Mouse (Mus musculus) hindbrain, embryonic 15.5 days (tissue): ENCODE measurements around the gene Kcnq1. TPM values are rescaled to one million over a fixed set of nuclear protein-coding genes. Genes with fewer than 3 reads are reported as not detected.

ENCODE experiments used
- ATAC-seq: fragments of 200-750 bp; cut with Nextera tagmentation; 2 replicates; pipeline ENCODE4 v1.8.0; 2017; ENCODE audit warnings: low read depth, moderate number of reproducible peaks, moderate TSS enrichment; ENCODE audit not compliant: low FRiP score
- H3K27ac ChIP-seq: fragments of 300-500 bp; sonication (generic); replicated peaks from 2 replicates; pipeline ENCODE4 v1.5.1; 2015; ENCODE audit warnings: mild to moderate bottlenecking, inconsistent platforms
- H3K27me3 ChIP-seq: fragments of 300-500 bp; sonication (generic); 2 replicates; pipeline ENCODE4 v1.6.1; 2015; ENCODE audit warnings: control low read depth, inconsistent platforms
- H3K36me3 ChIP-seq: fragments of 300-500 bp; sonication (generic); 2 replicates; pipeline ENCODE4 v1.6.1; 2015; ENCODE audit warnings: control low read depth, inconsistent platforms
- H3K4me1 ChIP-seq: fragments of 300-500 bp; sonication (generic); replicated peaks from 2 replicates; pipeline ENCODE4 v1.6.1; 2015; ENCODE audit warnings: control low read depth, inconsistent platforms
- H3K4me2 ChIP-seq: fragments of 300-500 bp; sonication (generic); 2 replicates; pipeline ENCODE4 v1.6.1; 2015; ENCODE audit warnings: moderate library complexity, mild to moderate bottlenecking, inconsistent platforms
- H3K4me3 ChIP-seq: fragments of 300-500 bp; sonication (generic); 2 replicates; pipeline ENCODE4 v1.5.1; 2015; ENCODE audit warnings: mild to moderate bottlenecking, inconsistent platforms
- H3K9ac ChIP-seq: fragments of 300-500 bp; sonication (generic); 2 replicates; pipeline ENCODE4 v1.6.1; 2015; ENCODE audit warnings: inconsistent platforms
- H3K9me3 ChIP-seq: fragments of 300-500 bp; sonication (generic); 2 replicates; pipeline ENCODE4 v1.6.1; 2016; ENCODE audit warnings: control low read depth, inconsistent platforms
- WGBS: fragments of 180-500 bp; shearing (Covaris S2); methylation state at CpG from one replicate; pipeline ENCODE4 v1.1.7; 2015; 5-methylcytosine and 5-hydroxymethylcytosine counted together
- polyA plus RNA-seq: library from polyadenylated mRNA; unstranded; fragments of >200 nt; fragmentation: Nextera tagmentation; extraction: Ambion mirVana; gene quantifications from 2 replicates; pipeline ENCODE4 v1.2.1, GENCODE M21; 2015

The Kcnq1 gene
- polyA plus RNA-seq, 1 experiment from 2014 or later: 1.1 TPM

DNA sequence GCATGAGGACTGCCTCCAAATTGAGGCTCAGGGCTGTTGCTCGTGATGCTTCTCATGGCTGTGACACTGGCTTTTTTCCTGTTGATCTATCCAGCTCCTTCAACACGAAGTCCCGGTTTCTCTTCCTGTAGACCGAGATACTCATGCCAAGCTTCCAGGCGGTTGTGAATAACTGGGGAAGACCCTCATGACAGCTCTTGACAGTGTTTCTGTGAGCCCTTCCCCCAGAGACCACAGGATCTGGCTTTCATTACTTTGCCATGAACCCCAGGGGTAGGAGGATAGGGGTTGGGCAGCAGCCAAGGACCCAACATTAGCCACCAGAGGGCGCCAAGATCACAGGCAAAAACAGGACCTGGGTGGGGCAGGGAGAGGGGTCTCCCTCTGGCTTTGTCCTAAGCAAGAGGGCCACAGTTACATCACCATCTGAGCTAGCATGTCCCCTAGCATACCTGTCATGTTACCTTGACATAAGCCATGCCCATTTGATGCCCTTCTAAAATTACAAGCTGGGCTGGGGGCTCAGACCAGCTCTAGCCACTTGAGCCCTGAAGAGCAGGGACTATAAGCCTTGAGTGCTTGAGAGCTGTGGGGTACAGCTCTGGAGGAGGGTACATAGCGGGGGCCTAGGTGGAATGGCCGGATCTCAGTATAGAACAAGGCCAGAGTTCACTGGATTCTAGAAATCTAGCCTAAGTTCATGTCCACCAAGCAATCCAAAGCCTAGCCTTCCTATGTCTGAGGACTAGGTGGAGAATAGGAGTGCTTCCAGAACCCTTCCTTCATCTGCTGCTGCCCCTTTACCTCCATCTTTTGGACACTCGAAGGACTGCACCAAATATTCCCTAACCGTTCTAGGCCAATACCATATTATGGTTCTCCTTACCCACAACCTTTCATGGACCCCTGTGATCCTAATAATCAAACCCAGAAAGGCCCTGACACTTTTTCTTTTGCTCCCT, 11.3 kb upstream of the Kcnq1 start, which contains the start of gene Trpm5:
TSS of gene Trpm5 (minus strand) at position 51 of the 962 bp plus-strand sequence.
- no peak within 1 kb of the TSS for H3K27ac ChIP-seq
- WGBS: 46% methylated on average over 10 of the region's 10 CpGs

DNA sequence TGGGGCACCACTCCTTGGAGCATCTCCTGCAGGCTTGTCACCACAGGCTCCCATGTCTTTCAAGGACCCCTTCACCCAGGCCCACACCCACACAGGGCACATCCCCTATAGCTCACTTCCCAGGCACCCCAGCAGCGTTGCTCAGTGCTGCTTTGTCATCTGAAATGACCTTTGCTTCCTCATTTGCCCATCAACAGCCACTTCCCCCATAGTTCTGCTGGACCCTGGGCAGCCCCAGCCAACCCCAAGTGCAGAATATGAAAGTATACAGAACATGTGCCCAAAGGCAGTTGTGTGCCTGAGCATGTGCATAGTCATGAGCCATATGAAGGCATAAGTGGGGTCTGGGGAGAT, 10.6 kb upstream of the Kcnq1 start:
- Histone ChIP-seq H3K4me2 (no peak overlapping the region), H3K9ac (no peak overlapping the region), H3K9me3 (no peaks in the 10 kb centered on the region), H3K27me3 (no peaks in the 10 kb centered on the region), H3K36me3 (no peaks in the 10 kb centered on the region), H3K27ac (no peak overlapping the region), H3K4me3 (no peak overlapping the region), H3K4me1 (no peaks in the 10 kb centered on the region)
- WGBS: 52% methylated on average over 1 of the region's 1 CpGs
- no peak for ATAC-seq

More for the DNA sequence above, 11.3 kb upstream of the Kcnq1 start, which contains the start of gene Trpm5:
- no peak within 1 kb of the TSS for H3K4me3 ChIP-seq
- ATAC-seq: no peak
- H3K4me2 ChIP-seq: no peak within 1 kb of the TSS
- H3K36me3 ChIP-seq: no peaks in the 10 kb centered on the region
- no peaks in the 10 kb centered on the region for H3K9me3 ChIP-seq
- H3K4me1 ChIP-seq: no peaks in the 10 kb centered on the region
- no peaks in the 10 kb centered on the region for H3K27me3 ChIP-seq
- H3K9ac ChIP-seq: no peak within 1 kb of the TSS

DNA sequence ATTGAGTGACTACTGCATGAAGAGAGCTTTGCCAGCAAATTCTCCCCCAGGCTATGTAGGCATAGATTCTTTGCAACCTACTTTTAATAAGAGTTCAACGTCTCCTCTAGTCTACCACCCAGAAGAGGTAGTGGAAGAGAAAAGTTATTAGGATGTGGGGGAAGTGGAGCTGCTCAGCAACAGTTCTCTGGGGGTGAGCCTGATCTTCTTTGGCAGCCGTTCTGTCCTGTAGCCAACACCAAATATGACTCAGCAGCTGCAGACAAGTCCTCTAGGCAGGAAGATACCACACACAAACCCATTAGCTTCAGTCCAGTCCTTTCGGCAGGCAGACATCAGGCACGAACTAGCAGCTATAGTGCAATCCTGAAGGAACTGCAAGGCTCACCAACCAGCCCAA, 5.4 kb upstream of the Kcnq1 start:
- no peak for ATAC-seq
- no peaks in the 10 kb centered on the region for H3K36me3 ChIP-seq
- no peaks in the 10 kb centered on the region for H3K9me3 ChIP-seq
- no peaks in the 10 kb centered on the region for H3K4me1 ChIP-seq
- H3K4me2 ChIP-seq: no peak overlapping the region
- no peak overlapping the region for H3K4me3 ChIP-seq
- H3K9ac ChIP-seq: no peak overlapping the region
- H3K27me3 ChIP-seq: peaks cover 9% of the 10 kb centered on the region
- H3K27ac ChIP-seq: no peak overlapping the region
- WGBS: 70% methylated on average over 4 of the region's 4 CpGs

DNA sequence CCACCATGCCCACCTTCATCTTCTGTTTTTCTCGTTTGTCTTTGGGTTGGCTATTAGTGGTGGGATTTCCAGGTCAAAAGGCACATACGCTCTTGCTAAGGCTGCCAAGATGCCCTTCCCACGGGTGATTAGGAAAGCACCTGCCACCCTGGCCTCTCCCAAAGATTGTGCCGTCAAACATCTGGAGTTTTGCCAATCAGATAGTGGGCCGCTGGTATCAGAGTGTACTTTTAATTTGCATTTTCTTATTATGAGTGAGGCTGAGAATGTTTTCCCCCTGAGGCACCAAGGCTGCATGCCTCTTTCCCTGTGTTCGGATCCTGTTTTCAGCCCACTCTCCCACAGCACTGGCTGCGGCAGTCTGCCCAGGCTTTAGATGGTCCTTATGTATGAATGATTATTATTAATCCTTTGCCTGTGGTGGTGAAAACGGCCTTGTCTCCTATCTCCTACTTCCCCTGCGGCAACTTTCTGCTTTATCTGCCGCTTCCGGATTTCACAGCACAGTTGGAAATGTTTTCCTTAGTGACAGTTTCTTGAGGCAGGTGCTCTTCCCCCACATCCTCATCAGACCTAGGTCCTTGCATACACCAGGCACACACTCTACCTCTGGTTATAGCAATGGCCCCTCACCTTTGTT, 784 bp upstream of the Kcnq1 start:
- no peak overlapping the region for H3K27ac ChIP-seq
- H3K9me3 ChIP-seq: no peaks in the 10 kb centered on the region
- WGBS: 61% methylated on average over 11 of the region's 11 CpGs
- H3K4me1 ChIP-seq: peaks cover 9% of the 10 kb centered on the region
- no peak for ATAC-seq
- H3K9ac ChIP-seq: no peak overlapping the region
- no peak overlapping the region for H3K4me3 ChIP-seq
- peaks cover 48% of the 10 kb centered on the region for H3K27me3 ChIP-seq
- no peaks in the 10 kb centered on the region for H3K36me3 ChIP-seq
- H3K4me2 ChIP-seq: no peak overlapping the region

DNA sequence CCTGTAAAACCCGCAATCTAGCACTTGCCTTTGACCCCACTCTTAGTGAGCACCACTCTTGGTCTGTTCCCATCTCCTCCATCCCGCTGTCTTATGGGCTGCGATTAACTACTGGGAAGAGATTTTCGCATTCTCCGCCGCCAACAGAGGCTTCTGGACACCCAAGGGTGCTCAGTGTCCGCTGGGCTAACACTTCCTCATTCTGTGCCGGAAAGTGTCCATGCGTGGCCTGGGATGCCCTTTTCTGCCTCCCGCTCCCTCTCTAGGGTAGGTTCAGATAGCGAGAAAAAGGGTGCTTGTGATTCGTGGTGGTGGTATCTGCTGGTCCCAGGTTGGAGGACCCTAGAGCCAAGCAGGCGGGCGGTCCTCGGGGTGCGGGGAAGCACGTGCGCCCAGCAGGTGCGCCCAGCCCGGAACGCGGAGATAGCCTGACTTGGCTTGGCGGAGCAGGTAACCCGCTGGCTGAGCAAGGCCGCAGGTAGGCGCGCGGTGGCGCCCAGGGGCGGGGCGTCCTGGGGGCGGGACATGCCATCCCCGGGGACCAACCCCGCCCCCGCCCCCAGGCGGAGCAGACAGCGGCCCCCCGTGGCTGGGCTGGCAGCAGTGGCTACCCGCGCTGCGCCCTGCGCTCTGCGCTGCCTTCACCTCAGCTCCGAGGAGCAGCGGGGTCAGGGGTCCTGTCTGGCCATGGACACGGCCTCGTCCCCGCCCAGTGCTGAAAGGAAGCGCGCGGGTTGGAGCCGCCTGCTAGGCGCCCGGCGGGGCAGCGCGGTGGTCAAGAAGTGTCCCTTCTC, 707 bp downstream of the Kcnq1 start:
- ATAC-seq: no peak
- peak overlapping the region; percentile 55 for H3K4me2 ChIP-seq
- peaks cover 9% of the 10 kb centered on the region for H3K4me1 ChIP-seq
- peak overlapping the region; percentile 30 for H3K4me3 ChIP-seq
- no peaks in the 10 kb centered on the region for H3K36me3 ChIP-seq
- H3K9me3 ChIP-seq: no peaks in the 10 kb centered on the region
- no peak overlapping the region for H3K27ac ChIP-seq
- no peak overlapping the region for H3K9ac ChIP-seq
- WGBS: 8% methylated on average over 49 of the region's 57 CpGs
- peaks cover 48% of the 10 kb centered on the region for H3K27me3 ChIP-seq

DNA sequence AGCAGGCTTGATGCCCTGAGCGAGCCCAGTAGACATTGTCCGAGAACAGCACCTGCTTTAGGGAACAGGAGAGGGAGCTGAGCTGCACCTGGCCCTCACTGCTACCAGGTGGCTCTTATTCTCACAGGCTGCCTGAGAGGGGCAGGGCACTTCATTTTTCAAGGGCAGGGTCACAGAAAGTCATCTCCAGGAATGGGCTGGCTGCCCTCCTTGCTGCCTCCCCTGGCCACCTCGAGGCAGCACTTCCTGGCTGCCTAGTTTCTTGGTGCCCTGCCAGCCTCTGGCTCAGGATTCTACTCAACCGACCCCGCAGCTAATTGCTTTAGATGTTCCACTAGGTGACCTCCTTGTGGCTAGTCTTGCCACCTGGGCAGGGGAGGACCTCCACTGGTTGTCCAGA, 2.0 kb downstream of the Kcnq1 start:
- Histone ChIP-seq H3K4me2 (no peak overlapping the region), H3K27me3 (peaks cover 48% of the 10 kb centered on the region), H3K36me3 (no peaks in the 10 kb centered on the region), H3K4me3 (no peak overlapping the region), H3K9ac (no peak overlapping the region), H3K4me1 (peaks cover 9% of the 10 kb centered on the region), H3K27ac (no peak overlapping the region), H3K9me3 (no peaks in the 10 kb centered on the region)
- ATAC-seq: no peak
- 47% methylated on average over 5 of the region's 5 CpGs for WGBS

GRCm38 (mm10) chr7:143108996-143109660, 3.0 kb downstream of the Kcnq1 start:
- H3K9ac ChIP-seq: no peak overlapping the region
- no peak for ATAC-seq
- H3K4me3 ChIP-seq: no peak overlapping the region
- H3K9me3 ChIP-seq: no peaks in the 10 kb centered on the region
- no peaks in the 10 kb centered on the region for H3K36me3 ChIP-seq
- no peak overlapping the region for H3K27ac ChIP-seq
- H3K4me2 ChIP-seq: no peak overlapping the region
- peaks cover 48% of the 10 kb centered on the region for H3K27me3 ChIP-seq
- H3K4me1 ChIP-seq: peaks cover 9% of the 10 kb centered on the region
- WGBS: 34% methylated on average over 3 of the region's 3 CpGs

DNA sequence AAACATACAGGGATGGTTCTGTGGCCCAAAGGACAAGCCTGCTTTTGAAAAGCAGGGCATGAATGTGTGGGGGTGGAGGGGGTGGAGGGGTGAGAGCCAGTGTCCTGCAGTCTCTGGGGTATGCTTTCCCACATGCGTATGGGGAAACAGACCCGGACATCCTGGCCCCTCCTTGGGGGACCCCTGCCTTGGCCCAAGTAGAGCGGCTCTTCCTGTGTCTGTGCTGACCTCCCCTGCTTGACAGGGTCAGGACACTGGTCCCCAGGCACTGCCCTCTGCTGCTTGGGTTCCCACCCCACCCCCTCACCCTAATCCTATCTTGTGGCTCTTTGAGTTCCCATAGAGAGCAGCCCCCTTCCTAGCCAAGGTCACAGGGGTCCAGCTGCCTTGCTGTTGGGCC, 3.5 kb downstream of the Kcnq1 start:
- ATAC-seq: no peak
- Histone ChIP-seq H3K4me1 (peaks cover 9% of the 10 kb centered on the region), H3K4me2 (no peak overlapping the region), H3K27me3 (peaks cover 46% of the 10 kb centered on the region), H3K27ac (no peak overlapping the region), H3K36me3 (no peaks in the 10 kb centered on the region), H3K9ac (no peak overlapping the region), H3K9me3 (no peaks in the 10 kb centered on the region), H3K4me3 (no peak overlapping the region)
- WGBS: 69% methylated on average over 3 of the region's 3 CpGs

DNA sequence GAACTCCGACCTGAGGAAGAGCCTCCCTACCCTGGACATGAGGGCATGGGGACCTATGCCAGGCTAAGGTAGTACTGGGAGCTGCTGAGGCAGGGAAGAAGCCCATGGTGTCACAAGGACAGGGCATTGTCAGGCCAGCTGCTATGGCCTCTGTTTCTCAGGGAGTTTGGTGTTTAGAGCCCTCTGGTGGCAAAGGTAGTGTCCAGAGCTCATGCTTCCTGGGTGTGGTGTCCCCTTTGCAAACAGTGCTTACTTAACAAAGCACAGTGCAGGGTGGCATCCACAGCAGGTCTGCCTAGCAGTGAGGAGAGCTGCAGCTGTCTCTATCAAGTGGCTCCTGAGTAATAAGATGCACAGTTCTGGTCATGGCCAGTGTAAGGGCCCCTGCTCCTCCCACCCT, 4.6 kb downstream of the Kcnq1 start:
- H3K27me3 ChIP-seq: peaks cover 39% of the 10 kb centered on the region
- H3K4me1 ChIP-seq: peaks cover 9% of the 10 kb centered on the region
- H3K4me3 ChIP-seq: no peak overlapping the region
- no peak for ATAC-seq
- no peaks in the 10 kb centered on the region for H3K36me3 ChIP-seq
- no peak overlapping the region for H3K27ac ChIP-seq
- H3K9me3 ChIP-seq: no peaks in the 10 kb centered on the region
- 65% methylated on average over 1 of the region's 1 CpGs for WGBS
- no peak overlapping the region for H3K9ac ChIP-seq
- H3K4me2 ChIP-seq: no peak overlapping the region

DNA sequence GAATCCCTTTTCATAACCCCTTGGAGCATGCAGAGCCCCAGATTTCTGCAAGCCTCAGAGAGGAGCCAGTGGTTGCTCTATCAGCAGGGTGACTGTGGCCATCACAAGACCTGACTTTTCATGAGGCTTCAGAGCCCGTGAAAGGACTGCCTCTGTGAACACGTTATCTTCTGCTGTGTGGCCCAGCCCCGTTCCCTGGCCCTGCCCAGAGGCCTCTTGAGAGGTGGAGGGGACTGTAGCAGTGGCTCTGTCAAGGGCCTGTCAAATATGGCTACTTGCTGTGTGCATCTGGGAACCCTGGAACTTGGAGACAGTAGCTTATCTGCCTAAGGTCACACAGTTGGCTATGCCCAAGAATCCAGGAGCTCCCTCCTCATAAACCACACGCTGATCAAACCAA, 5.6 kb downstream of the Kcnq1 start:
- WGBS: 68% methylated on average over 4 of the region's 4 CpGs
- Histone ChIP-seq H3K27me3 (peaks cover 30% of the 10 kb centered on the region), H3K36me3 (no peaks in the 10 kb centered on the region), H3K4me1 (peaks cover 8% of the 10 kb centered on the region), H3K27ac (no peak overlapping the region), H3K9ac (no peak overlapping the region), H3K4me3 (no peak overlapping the region), H3K9me3 (no peaks in the 10 kb centered on the region), H3K4me2 (no peak overlapping the region)
- ATAC-seq: no peak

GRCm38 (mm10) chr7:143112395-143112794, 6.2 kb downstream of the Kcnq1 start:
- peaks cover 23% of the 10 kb centered on the region for H3K27me3 ChIP-seq
- no peaks in the 10 kb centered on the region for H3K36me3 ChIP-seq
- H3K4me3 ChIP-seq: no peak overlapping the region
- ATAC-seq: no peak
- WGBS: 42% methylated on average over 1 of the region's 1 CpGs
- H3K27ac ChIP-seq: no peak overlapping the region
- H3K9ac ChIP-seq: no peak overlapping the region
- H3K4me2 ChIP-seq: no peak overlapping the region
- peaks cover 1% of the 10 kb centered on the region for H3K4me1 ChIP-seq
- no peaks in the 10 kb centered on the region for H3K9me3 ChIP-seq
